Mouse (Mus musculus) urinary bladder, postnatal 36 days (tissue): ENCODE data around the gene Hsp90aa1.
"Not testable (repeated sequence)": the region's sequence is repeated elsewhere in the genome, so short reads cannot be mapped to it uniquely, and the experiment has no call there.

ENCODE experiments used
- DNase-seq, 2 experiments: peaks; one replicate each; pipeline ENCODE4 v3.0.0; 2022; ENCODE audit warnings: low spot score in 2 of 2, mixed read lengths in 1 of 2

The Hsp90aa1 gene

DNA sequence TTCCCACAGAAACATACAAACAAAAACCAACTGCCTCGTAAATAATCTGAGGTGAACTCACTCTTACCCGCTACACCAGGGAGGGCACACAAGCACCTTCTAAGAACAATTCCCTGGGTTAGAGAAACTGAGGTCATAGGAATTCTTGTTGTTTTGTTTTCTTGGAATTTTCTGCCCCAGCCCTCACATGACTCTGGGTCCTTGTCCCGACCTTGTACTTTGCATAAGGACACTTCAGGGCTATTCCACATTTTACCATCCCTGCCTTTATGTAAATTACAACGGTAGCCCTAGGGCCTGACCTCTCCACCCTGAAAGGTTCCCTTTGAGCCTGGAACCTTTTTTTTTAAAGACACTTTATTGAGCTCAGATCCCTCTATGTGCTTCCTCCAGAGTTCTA, at the start of gene Hsp90aa1:
Gene Hsp90aa1 (minus strand): TSS at position 173 of the 400 bp plus-strand sequence.
- no peak for DNase-seq

DNA sequence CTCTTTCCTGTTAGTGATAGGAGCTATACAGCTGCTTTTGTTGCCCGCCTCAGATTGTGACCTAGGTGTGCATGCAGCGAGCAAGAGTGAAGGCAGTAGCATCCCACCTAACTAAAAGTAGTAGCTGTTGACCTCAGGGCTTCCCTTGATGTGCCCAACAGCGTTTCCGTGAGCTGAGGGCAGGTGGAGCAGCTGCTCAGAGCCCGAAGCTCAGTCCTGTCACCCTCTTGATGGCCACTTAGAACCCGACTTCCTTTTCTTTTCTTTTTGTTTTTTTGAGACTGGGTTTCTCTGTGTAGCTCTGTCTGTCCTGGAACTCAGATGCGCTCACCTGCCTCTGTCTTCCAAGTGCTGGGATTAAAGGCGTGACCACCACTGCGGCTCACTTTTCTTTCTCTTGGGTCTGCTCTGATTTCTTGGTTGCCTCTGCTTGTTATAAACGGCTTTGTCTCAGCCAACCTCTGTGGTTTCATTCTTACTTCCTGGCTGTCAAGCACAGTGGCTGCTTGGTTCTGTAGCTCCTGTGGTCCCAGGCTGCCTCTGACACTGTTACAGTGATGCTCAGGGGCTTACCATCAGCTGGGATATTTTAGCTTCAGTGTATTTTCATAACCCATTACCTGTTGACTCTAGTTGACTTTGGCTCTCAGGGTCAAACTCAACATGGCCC, 48.4 kb upstream of the Hsp90aa1 start:
- DNase-seq, result no peak

DNA sequence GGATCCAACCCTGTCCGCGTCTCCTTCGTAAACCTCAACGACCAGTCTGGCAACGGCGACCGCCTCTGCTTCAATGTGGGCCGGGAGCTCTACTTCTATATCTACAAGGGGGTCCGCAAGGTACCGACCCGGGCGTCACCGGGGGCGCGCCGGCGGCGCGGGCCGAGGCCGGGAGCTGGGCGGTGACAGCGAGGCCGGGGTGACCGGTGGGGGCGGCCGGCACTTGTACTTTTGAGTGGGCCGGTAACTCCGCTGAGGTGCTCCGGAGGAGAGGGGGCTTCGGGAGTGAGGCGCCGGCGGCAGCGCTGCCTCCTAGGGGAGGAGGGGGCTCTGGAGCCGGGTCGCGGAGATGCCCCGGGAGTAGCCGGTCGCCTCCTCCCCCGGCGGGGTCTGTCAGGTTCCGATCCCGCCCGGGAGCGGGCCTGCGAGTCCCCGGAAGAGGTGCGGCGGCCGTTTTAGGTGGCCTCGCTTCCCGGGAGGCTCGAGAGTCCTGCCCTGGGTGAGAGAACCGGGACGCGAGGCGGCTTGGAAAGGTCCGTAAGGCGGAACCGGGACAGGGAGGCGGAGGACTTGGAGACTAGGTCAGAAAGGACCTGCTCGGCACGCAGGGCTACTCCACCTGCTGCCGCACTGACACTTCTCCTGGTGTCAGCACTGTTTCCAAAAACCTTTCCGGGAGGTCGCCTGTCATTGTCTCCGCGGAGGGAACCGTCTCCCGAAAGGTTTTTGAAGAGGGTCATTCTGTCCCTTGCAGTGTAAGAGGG, 35.8 kb upstream of the Hsp90aa1 start:
- peak in 1 of 2 experiments; percentile 31 for DNase-seq

DNA sequence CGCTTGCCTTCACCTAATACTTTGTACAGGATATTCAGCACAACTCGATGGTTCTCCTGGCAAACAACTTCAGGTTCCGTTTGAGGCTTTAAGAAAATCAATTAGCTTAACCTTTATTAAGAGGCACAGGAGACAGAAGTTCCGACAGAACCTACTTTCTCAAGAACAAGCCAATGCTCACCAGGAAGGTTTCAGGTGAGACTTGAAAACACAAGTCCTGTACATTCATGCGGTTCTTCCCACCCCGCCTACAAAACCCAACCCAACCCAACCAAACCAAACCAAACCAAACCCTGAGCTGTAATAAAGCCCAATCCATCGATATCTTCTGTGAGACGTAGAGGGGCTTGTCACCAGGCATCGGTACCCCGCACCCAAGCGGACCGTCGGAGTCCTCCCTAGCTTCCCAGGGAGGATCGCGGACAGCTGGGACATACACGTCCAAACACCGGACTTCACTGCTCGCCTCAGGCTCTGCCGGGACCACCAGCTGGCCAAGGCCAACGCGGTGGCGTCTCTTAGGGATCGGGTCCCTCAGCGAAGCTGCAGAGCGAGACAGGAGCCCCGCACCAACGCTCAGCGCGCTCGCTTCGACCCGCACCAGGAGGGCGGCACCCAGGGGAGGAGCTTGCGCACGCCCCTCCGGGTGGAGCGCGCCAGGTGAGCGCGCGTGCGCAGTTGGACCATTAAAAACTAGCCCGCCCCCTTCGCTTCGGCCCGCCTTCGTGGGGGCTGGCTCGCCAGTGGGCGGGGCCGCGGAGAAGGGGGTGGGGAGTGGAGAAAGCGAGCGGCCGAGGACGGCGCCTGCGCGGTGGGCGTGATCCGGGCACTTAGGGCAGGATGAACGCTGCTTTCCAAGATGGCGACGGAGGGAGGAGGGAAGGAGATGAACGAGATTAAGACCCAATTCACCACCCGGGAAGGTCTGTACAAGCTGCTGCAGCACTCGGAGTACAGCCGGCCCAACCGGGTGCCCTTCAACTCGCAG, 34.9 kb upstream of the Hsp90aa1 start, which contains the start of gene Wdr20:
Gene Wdr20 (plus strand): TSS at position 775 of the 988 bp plus-strand sequence.
- peak; percentile 98 for DNase-seq

DNA sequence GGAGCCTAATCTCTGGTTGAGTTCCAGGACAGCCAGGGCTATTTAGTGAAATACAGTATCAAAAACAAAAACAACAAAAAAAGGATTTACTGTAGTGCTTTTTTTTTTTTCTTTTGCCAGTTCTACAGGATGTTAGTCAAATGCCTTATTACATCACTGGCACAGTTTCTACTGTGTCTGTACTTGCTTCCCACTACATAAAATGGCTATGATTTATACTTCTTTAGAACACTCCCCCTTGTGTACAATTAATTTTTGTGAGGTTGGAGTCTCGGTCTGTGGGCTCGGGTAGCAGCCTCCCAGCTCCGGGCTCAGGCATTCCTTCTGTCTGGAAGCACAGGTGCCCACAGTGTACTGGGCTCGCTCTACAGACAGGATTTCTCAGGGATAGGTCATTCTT, 34.1 kb upstream of the Hsp90aa1 start:
- no peak for DNase-seq

DNA sequence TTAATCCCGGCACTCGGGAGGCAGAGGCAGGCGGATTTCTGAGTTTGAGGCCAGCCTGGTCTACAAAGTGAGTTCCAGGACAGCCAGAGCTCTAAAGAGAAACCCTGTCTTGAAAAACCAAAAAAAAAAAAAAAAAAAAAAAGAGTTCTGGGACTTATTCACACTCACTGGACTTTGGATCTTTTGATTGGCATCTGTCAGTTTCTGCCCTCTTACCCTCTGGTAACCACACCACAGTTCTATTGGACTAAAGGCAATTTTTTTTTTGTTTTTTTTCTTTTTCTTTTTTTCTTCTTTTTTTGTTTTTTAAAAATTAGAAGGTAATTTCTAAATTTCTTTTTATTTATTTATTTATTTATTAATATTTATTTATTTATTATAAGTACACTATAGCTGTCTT, 30.7 kb upstream of the Hsp90aa1 start:
- DNase-seq, result not testable (repeated sequence)

DNA sequence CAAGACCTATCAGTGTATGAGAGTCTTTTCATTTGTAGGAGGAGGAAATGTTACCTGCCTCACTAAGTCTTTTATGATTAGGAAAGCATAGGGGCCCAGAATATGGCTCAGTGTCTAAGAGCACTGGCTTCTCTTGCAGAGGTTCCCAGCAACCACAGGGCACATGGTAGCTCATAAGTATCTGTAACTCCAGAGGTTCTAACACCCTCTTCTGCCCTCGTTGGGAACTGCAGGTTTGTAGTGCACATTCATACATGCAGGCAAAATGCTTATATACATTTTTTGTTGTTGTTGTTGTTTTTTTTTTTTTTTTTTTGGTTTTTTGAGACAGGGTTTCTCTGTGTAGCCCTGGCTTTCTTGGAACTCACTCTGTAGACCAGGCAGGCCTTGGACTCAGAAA, 23.9 kb upstream of the Hsp90aa1 start:
- no peak for DNase-seq

DNA sequence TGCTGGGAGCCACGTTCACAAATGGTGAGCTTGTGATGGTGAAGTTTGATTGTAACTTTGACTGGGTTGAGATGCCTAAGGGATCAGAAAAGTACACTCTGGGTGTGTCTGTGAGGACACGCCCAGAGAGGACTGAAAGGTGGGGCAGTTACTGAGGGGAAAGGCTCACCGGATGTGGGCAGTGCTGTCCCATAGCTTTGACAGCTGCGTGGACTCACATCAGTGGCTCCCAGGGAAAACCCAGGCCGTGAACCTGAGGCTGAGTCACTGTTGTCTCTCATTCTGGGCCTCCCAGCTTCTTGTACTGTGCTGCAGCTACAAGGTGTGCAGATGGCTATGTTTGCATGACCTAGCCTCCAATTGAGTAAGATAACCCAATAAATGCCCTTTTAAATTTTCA, 23.0 kb upstream of the Hsp90aa1 start:
- no peak for DNase-seq

DNA sequence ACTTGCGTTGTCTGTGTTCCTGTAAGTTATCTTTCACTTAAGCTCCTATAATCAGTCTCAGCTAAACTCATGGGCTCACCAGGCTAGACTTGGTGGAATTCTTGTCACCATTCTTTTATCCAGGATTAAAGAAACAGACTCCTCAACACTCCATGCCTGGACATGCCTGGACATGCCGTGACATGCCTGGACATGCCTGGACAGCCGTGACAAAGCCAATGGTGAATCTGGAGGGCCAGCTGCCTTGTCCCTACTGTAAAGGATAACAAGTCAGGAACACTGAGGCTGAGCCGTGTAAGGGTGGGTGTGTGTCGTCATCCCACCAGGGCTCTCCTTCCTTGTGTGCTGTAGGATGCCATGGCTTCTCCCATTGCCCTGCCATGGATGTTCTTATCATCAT, 22.5 kb upstream of the Hsp90aa1 start:
- no peak for DNase-seq

DNA sequence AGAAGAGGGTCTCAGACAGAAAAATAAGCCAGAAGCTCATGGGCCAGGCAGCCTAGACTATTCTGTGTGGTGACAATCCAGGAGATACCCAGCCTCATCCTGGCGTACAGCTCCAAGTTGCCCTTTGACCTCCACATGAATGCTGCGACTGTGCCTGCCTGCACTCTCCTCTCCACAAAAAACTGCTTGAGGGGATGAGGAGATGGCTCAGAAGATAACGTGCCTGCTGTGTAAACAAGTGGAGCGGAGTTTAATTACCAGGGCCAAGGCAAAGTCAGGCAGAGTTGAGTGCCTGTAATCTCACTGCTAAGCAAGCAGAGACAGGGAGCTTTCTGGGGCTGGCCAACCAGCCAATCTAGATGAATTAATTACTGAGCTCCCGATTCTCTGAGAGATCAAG, 13.5 kb upstream of the Hsp90aa1 start:
- DNase-seq, result no peak

DNA sequence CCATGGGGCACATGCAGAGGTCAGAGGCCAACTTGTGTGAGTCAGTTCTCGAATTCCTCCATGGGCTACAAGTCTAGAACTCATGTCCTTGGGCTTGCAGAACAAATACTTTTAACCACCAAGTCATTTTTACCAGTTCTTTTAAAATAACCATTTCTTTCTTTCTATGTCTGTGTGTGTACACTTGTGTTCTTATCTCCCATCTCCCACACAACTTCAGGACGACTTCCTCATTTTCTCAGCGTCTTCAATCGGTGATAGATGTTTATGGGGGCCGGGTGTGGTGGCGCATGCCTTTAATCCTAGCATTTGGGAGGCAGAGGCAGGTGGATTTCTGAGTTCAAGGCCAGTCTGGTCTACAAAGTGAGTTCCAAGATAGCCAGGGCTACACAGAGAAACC, 11.7 kb upstream of the Hsp90aa1 start:
- no peak for DNase-seq

DNA sequence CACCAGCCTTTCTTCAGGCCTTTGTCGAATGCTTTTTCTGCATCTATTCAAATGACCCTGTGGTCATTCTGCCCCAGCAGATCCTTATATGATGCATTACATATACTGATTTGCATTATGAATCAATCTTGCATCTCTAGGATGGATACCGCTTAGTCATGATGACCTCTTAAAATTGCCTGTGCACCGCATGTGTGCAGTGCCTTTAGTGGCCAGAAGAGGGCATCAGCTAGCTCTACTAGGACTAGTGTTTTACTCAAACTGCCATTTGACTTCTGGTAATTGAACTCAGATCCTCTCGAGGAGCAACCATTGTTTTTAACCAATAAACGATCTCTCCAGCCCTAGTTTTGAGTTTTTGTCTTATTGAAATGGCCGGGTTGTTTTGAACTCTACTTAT, 11.3 kb upstream of the Hsp90aa1 start:
- DNase-seq, result no peak

DNA sequence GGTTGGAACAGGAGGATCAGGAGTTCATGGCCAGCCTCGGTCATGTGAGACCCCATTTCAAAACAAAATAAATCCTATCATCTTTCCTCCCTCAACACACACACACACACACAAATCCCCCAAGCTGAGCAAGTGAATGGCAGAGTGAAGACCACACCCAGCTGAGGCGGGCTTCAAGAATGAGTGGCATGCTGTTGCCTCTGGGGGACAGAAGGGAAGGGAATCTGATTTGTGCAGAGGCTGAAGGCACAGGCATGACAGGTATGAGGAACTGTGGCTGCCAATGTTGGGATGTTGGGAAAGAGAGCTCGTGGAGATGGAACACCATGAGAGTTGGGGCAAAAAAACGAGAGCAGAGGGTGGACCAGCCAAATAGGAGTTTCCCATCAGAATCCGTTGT, 8.7 kb upstream of the Hsp90aa1 start:
- DNase-seq, result no peak

DNA sequence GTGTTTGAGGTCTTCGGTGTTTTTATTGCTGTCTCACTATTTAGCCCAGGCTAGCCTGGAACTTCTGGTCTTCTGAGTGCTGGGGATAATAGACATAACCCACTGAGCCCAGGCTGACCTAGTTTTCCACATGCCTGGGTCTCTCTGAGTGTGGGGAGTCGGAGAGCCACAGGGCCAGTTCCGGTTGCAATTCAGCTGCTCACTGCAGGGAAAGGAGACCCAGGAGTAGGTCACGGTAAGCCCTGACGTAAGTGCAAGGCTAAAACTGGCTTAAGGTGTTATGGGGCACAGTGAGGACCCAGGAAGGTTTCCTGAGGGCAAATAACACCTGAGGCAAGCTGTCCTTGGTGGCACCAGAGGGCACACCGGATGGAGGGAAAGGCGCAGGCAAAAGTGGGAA, 4.9 kb upstream of the Hsp90aa1 start:
- DNase-seq, result no peak

DNA sequence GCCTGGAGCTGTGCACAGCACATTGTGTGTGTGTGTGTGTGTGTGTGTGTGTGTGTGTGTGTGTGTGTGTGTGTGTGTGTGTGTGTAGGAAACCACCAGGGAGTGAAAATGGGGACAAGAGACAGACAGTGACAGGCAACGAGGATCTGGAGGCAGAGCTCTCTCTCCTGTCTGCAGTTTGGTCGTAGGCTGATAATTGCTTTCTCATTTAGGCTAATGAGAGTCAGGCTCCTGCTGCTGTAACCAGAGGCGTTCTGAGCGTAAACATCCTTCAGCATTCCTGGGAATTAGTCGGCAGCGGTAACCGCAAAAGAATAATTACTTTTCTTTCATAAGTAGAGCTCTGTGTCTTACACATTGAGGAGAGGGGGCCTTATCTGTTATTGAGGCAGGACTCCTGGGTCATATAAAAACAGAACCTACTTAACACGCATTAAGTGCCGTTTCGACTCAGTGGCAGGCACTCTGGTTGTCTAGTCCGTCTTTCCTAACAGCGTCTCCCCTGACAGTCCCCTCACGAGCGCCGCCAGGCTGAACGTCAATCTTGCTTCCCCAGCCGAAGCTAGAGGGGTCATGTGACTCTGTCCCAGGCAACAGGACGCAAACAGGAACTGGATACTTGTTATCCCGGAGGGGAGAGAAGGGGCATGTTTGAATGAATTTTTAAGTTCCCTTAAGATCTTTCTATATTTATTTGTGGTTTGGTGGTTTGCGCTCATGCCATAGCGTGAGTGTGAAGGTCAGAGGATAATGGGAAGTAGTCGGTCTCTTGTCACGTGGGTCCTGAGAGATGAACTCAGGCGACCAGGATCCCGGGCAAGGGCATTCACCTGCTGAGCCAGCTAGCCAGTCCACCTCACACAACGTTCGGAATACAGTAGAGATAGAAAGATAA, 4.1 kb upstream of the Hsp90aa1 start:
- peak; percentile 24 to 49 for DNase-seq

DNA sequence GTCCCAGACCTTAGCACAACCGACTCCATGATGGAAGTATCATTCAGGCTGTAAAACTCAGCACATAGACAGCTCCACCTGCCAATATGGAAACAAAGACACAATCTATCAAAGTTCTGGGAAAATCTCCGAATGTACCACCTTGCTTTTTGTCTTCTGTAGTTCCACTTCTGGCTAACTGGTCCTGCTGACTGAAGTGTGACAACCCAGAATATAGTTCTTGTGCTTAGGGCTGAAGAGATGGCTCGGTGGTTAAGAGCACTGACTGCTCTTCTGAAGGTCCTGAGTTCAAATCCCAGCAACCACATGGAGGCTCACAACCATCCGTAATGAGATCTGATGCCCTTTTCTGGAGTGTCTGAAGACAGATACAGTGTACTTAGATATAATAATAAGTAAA, 2.9 kb upstream of the Hsp90aa1 start:
- not testable (repeated sequence) for DNase-seq

DNA sequence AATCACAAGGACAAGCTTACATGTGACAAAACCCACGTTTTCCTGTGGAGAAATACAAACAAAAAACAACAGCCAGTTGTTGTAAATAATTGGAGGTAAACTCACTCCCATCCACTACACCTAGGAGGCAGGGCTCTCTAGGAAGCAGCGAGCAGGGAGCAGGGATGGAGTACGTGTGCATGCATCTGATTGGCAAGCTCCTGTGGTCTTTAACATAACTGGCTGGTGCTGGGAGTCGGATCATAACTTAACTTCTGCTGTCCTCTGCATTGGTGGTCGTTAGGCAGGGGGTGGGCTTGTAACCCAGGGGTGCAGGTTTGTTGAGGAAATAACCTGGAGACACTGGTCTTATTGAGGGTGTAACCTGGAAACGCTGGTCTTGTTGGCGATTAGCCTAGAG, 1.2 kb upstream of the Hsp90aa1 start:
- DNase-seq, result no peak

DNA sequence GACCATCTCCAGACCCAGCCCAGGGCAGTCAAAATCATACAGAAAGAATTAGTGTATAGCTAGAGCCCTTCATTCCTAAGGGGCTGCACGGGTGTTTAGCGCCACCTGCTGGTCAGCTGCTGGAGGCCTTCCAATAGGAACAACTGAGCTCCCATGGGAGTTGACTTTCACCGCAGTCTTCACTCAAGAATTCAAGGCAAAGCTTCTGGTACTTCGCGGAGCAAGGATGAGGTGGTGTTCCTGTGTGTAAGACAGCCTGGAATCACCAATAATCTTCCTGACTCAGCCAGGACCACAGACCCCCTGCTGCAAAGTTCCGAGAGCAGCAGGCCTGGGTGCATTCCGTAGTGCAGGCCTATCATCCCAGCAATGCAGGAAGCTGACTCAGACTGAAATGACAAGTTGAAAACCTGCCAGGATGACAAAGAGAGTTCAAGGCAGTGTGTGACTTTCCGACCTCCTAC, 512 bp upstream of the Hsp90aa1 start:
- DNase-seq, result peak; percentile 86 to 88

DNA sequence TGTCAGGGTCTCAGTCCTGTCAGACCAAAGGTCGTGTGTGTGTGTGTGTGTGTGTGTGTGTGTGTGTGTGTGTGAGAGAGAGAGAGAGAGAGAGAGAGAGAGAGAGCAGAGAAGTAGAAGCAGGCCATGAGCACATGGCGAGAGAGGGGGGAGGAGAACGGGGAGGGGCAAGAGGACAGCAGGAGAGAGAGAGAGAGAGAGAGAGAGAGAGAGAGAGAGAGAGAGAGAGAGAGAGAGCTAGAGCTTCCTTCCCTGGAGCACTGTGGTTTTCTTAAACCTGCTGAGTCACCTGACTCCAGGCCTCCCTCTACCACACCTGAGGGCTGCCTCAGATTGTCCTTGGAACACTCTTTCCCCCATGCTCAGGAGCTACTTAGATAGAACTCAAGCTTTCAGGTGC, 1.2 kb downstream of the Hsp90aa1 start:
- DNase-seq, result not testable (repeated sequence)

DNA sequence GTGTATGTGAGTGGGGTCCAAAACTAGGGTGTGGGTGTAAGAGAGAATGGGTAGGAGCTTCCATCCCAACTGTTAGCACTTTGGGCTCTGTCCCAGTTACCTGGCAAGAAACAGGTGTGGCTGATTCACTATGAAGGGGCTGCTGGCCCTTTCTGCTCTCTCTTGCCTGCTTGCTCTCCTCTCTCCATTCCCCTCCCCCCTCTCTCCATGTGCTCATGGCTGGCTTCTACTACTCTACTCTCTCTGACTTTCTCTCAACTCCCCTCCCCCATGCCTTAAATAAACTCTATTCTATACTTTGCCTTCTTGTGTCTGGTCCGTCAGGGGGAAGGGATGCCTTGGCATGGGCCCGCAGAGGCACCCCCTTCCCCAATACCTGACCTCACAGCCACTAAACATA, 1.8 kb downstream of the Hsp90aa1 start:
- no peak for DNase-seq

DNA sequence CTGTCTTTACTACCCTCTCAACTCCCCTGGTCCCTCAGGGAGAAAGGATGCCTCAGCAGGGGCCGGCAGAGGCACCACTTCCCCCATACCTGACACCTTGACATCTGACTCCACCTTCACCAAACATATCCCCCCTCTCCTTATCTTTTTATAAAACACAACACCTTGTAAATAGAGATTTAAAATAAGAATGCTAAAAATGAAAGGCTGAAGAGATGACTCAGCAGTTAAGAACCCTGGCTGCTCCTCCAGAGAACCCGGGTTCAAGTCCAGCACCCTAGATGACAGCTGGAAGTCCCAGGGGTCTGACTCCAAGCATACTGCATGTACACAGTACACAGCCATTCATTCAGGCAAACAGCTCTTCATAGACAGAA, 3.4 kb downstream of the Hsp90aa1 start:
- no peak for DNase-seq
